Mouse (Mus musculus): Measurements from ENCODE around the gene Prkag1.

Gene Prkag1

GRCm38 (mm10) chr15:98830736-98831683 lies at the start of gene Prkag1:
Gene Prkag1, minus strand, starts transcription at chr15:98831521.
- DNase-seq (ENCODE audit: low spot score in 2 of 2): peak; percentile 90 to 93

- DNase-seq (ENCODE audit: low spot score in 2 of 2): peak in 1 of 2 experiments; percentile 48
Observed at GRCm38 (mm10) chr15:98877331-98877730, 46.0 kb upstream of the Prkag1 start.

- DNase-seq (ENCODE audit: low spot score in 2 of 2): peak; percentile 94 to 96
Observed at GRCm38 (mm10) chr15:98871916-98872888, 40.9 kb upstream of the Prkag1 start.

GRCm38 (mm10) chr15:98871070-98871915 lies 40.0 kb upstream of the Prkag1 start, which contains the start of gene Kmt2d:
Gene Kmt2d, minus strand, starts transcription at chr15:98871204.
- no peak for DNase-seq (ENCODE audit: low spot score in 2 of 2)

GRCm38 (mm10) chr15:98870179-98871069 lies 39.1 kb upstream of the Prkag1 start:
- DNase-seq (ENCODE audit: low spot score in 2 of 2): no peak

GRCm38 (mm10) chr15:98869342-98870178 lies 38.2 kb upstream of the Prkag1 start:
- DNase-seq (ENCODE audit: low spot score in 2 of 2): no peak

GRCm38 (mm10) chr15:98868346-98869063 lies 37.2 kb upstream of the Prkag1 start:
- DNase-seq (ENCODE audit: low spot score in 2 of 2): no peak

GRCm38 (mm10) chr15:98867321-98867720 lies 36.0 kb upstream of the Prkag1 start:
- peak in 1 of 2 experiments; percentile 37 for DNase-seq (ENCODE audit: low spot score in 2 of 2)

- DNase-seq (ENCODE audit: low spot score in 2 of 2): no peak
Observed at GRCm38 (mm10) chr15:98866501-98866900, 35.2 kb upstream of the Prkag1 start.

- no peak for DNase-seq (ENCODE audit: low spot score in 2 of 2)
Observed at GRCm38 (mm10) chr15:98865771-98866170, 34.5 kb upstream of the Prkag1 start.

- no peak for DNase-seq (ENCODE audit: low spot score in 2 of 2)
Observed at GRCm38 (mm10) chr15:98864951-98865350, 33.6 kb upstream of the Prkag1 start.

GRCm38 (mm10) chr15:98863451-98863958 lies 32.2 kb upstream of the Prkag1 start:
- DNase-seq (ENCODE audit: low spot score in 2 of 2): no peak

GRCm38 (mm10) chr15:98861701-98862410 lies 30.5 kb upstream of the Prkag1 start:
- no peak for DNase-seq (ENCODE audit: low spot score in 2 of 2)

- no peak for DNase-seq (ENCODE audit: low spot score in 2 of 2)
Observed at GRCm38 (mm10) chr15:98860921-98861320, 29.6 kb upstream of the Prkag1 start.

- DNase-seq (ENCODE audit: low spot score in 2 of 2): no peak
Observed at GRCm38 (mm10) chr15:98859319-98860043, 28.2 kb upstream of the Prkag1 start.

GRCm38 (mm10) chr15:98854214-98854613 lies 22.9 kb upstream of the Prkag1 start:
- DNase-seq (ENCODE audit: low spot score in 2 of 2): no peak
